Mouse (Mus musculus) c-Kit-positive CD71-positive TER-119-positive erythroid progenitor cells, embryonic 14.5 days (primary cell): ENCODE measurements around the gene Prr36.
A peak's percentile ranks its signal among the peaks of the same experiment; 100 is the strongest.

Experiments used
- DNase-seq: peaks from one replicate; pipeline ENCODE4 v3.0.0-alpha.2; 2013; ENCODE audit warnings: low spot score

The Prr36 gene

GRCm38 (mm10) chr8:4201321-4201720 is 15.9 kb downstream of the Prr36 start:
- DNase-seq, result no peak

- no peak for DNase-seq
Measured at GRCm38 (mm10) chr8:4193588-4193894, 23.7 kb downstream of the Prr36 start.

- DNase-seq, result peak; percentile 76
Measured at GRCm38 (mm10) chr8:4192807-4193587, 24.3 kb downstream of the Prr36 start.

- DNase-seq, result no peak
Measured at GRCm38 (mm10) chr8:4192305-4192704, 25.0 kb downstream of the Prr36 start.

- peak; percentile 78 for DNase-seq
Measured at GRCm38 (mm10) chr8:4189031-4189722, 28.1 kb downstream of the Prr36 start.

- peak; percentile 47 for DNase-seq
Measured at GRCm38 (mm10) chr8:4188605-4189004, 28.7 kb downstream of the Prr36 start.

GRCm38 (mm10) chr8:4186151-4186550 is 31.1 kb downstream of the Prr36 start:
- no peak for DNase-seq

GRCm38 (mm10) chr8:4183409-4183808 is 33.9 kb downstream of the Prr36 start:
- DNase-seq, result no peak

GRCm38 (mm10) chr8:4174018-4174417 is 43.2 kb downstream of the Prr36 start:
- DNase-seq, result no peak

GRCm38 (mm10) chr8:4172486-4172885 is 44.8 kb downstream of the Prr36 start:
- DNase-seq, result no peak

- no peak for DNase-seq
Measured at GRCm38 (mm10) chr8:4167918-4168317, 49.3 kb downstream of the Prr36 start.

GRCm38 (mm10) chr8:4166881-4167525 is 50.3 kb downstream of the Prr36 start:
- DNase-seq, result no peak

- peak; percentile 98 for DNase-seq
Measured at GRCm38 (mm10) chr8:4165852-4166751, 51.2 kb downstream of the Prr36 start, which contains the start of gene Evi5l. TSS of gene Evi5l (plus strand) at chr8:4166567.

GRCm38 (mm10) chr8:4165176-4165851 is 51.9 kb downstream of the Prr36 start:
- peak; percentile 29 for DNase-seq

GRCm38 (mm10) chr8:4162786-4163185 is 54.5 kb downstream of the Prr36 start:
- no peak for DNase-seq
